Mouse (Mus musculus): ENCODE data around the gene Rin1. TPM values are rescaled to one million over a fixed set of nuclear protein-coding genes. Genes with fewer than 3 reads are reported as not detected.
A peak's percentile ranks its signal among the peaks of the same experiment; 100 is the strongest.

The Rin1 gene
- polyA plus RNA-seq, 1 experiment from 2014 or later = 4.8 TPM

GRCm38 (mm10) chr19:5069978-5070377 lies 19.7 kb downstream of the Rin1 start:
- ATAC-seq (ENCODE audit: low FRiP score, low TSS enrichment) = no peak
- Histone ChIP-seq H3K9ac (ENCODE audit: low read depth, low read length) (peak overlapping the region; percentile 51; the same call in 1 of the 2 replicates), H3K9me3 (ENCODE audit: control insufficient read depth, low read length) (no peaks in the 10 kb centered on the region), H3K4me3 (ENCODE audit: low read length) (peak overlapping the region; percentile 46), H3K27me3 (ENCODE audit: control insufficient read depth, insufficient read depth, low read length) (peaks cover 9% of the 10 kb centered on the region), H3K36me3 (ENCODE audit: control insufficient read depth, insufficient read depth, low read length) (no peaks in the 10 kb centered on the region), H3K4me2 (replicated peaks; ENCODE audit: low read depth, low read length) (peak overlapping the region; percentile 52), H3K4me1 (ENCODE audit: control insufficient read depth, insufficient read depth, low read length) (peaks cover 45% of the 10 kb centered on the region), H3K27ac (ENCODE audit: low read depth, low read length) (peak overlapping the region; percentile 42; the same call in 1 of the 2 replicates)
- WGBS = 82% methylated on average over 7 of the region's 7 CpGs

DNA sequence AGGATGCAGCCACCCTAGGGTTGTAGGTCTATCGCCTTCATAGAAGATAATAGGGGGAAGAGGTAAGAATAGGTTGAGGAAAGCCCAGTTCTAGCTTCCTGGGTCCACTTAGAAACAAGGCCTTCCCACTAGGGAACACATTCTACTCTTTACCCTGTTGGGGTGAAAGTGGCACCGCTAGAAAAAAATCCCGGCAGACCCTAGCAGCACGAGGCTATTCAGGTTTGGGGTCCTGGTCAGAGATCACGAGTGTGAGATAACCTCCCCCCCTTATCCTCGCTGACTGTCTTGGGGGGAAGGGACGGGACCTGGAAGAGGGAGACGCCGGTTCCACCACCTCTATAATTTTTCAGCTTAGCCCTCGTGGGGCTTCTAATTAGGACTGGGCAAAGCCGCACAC lies 20.8 kb downstream of the Rin1 start:
- Histone ChIP-seq H3K9ac (ENCODE audit: low read depth, low read length) (peak overlapping the region; percentile 51), H3K4me2 (replicated peaks; ENCODE audit: low read depth, low read length) (peak overlapping the region; percentile 52), H3K36me3 (ENCODE audit: control insufficient read depth, insufficient read depth, low read length) (no peaks in the 10 kb centered on the region), H3K9me3 (ENCODE audit: control insufficient read depth, low read length) (no peaks in the 10 kb centered on the region), H3K4me3 (ENCODE audit: low read length) (peak overlapping the region; percentile 46), H3K27me3 (ENCODE audit: control insufficient read depth, insufficient read depth, low read length) (peaks cover 12% of the 10 kb centered on the region), H3K27ac (ENCODE audit: low read depth, low read length) (peak overlapping the region; percentile 82), H3K4me1 (ENCODE audit: control insufficient read depth, insufficient read depth, low read length) (peaks cover 37% of the 10 kb centered on the region)
- WGBS = 12% methylated on average over 11 of the region's 11 CpGs
- ATAC-seq (ENCODE audit: low FRiP score, low TSS enrichment) = no peak

DNA sequence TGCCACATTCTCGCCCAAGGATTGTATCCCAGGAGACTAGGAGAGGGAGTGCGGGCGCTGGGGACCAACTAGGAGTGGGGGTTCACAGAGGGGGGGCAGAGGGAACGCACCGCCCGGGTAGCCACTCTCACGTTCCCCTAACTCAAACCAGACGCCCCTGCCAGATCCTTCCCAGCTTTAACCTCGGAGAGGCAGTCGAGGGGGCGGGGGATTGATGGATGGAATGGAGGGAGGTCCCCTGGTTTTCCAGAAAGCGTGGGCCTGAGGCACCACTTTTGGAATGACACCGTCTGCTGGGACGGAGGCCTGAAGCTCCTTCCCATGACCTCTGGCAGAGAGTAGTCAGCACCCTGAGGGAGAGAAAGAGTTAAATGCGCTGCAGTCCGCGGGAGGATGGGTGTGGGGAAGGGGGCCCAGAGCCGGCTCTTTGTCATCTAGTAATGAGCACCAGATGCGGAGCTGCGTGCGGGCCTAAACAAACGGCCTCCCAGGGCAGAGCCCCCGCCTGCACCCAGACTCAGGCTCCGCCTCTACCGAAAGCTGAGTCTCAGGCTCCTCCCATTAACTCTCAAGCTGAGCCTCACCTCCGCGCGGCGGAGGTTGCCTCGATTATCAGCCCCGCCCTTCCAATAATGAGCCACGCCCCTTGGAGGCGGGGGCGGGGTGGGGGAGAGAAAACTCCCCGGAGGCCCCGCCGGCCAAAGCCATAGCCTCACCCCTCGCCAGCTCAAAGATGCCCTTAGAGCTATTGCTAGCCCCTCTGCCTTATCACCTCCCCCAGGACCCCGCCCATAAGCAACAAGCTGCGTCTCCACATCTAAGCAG lies 21.5 kb downstream of the Rin1 start:
- no peaks in the 10 kb centered on the region for H3K36me3 ChIP-seq (ENCODE audit: control insufficient read depth, insufficient read depth, low read length)
- H3K9ac ChIP-seq (ENCODE audit: low read depth, low read length) = peak overlapping the region; percentile 51
- peaks cover 37% of the 10 kb centered on the region for H3K4me1 ChIP-seq (ENCODE audit: control insufficient read depth, insufficient read depth, low read length)
- no peaks in the 10 kb centered on the region for H3K9me3 ChIP-seq (ENCODE audit: control insufficient read depth, low read length)
- peak overlapping the region; percentile 82 for H3K27ac ChIP-seq (ENCODE audit: low read depth, low read length)
- H3K27me3 ChIP-seq (ENCODE audit: control insufficient read depth, insufficient read depth, low read length) = peaks cover 12% of the 10 kb centered on the region
- peak; percentile 84 for ATAC-seq (ENCODE audit: low FRiP score, low TSS enrichment)
- peak overlapping the region; percentile 52 for H3K4me2 ChIP-seq (replicated peaks; ENCODE audit: low read depth, low read length)
- 2% methylated on average over 40 of the region's 40 CpGs for WGBS
- H3K4me3 ChIP-seq (ENCODE audit: low read length) = peak overlapping the region; percentile 46

GRCm38 (mm10) chr19:5072389-5073019 lies 22.2 kb downstream of the Rin1 start:
- WGBS = 2% methylated on average over 20 of the region's 20 CpGs
- ATAC-seq (ENCODE audit: low FRiP score, low TSS enrichment) = peak; percentile 24

GRCm38 (mm10) chr19:5073028-5073427 lies 22.7 kb downstream of the Rin1 start:
- H3K4me3 ChIP-seq (ENCODE audit: low read length) = peak overlapping the region; percentile 46
- no peaks in the 10 kb centered on the region for H3K36me3 ChIP-seq (ENCODE audit: control insufficient read depth, insufficient read depth, low read length)
- ATAC-seq (ENCODE audit: low FRiP score, low TSS enrichment) = peak; percentile 21; the same call in 1 of the 2 replicates
- H3K9ac ChIP-seq (ENCODE audit: low read depth, low read length) = no peak overlapping the region; the same call in 1 of the 2 replicates
- H3K27ac ChIP-seq (ENCODE audit: low read depth, low read length) = peak overlapping the region; percentile 64
- H3K9me3 ChIP-seq (ENCODE audit: control insufficient read depth, low read length) = no peaks in the 10 kb centered on the region
- peak overlapping the region; percentile 52 for H3K4me2 ChIP-seq (replicated peaks; ENCODE audit: low read depth, low read length)
- peaks cover 12% of the 10 kb centered on the region for H3K27me3 ChIP-seq (ENCODE audit: control insufficient read depth, insufficient read depth, low read length)
- peaks cover 26% of the 10 kb centered on the region for H3K4me1 ChIP-seq (ENCODE audit: control insufficient read depth, insufficient read depth, low read length)
- whole genome bisulfite sequencing = 1% methylated on average over 15 of the region's 15 CpGs

More at GRCm38 (mm10) chr19:5072389-5073019, 22.2 kb downstream of the Rin1 start:
- Histone ChIP-seq H3K36me3 (ENCODE audit: control insufficient read depth, insufficient read depth, low read length) (no peaks in the 10 kb centered on the region), H3K4me3 (ENCODE audit: low read length) (peak overlapping the region; percentile 46), H3K4me2 (replicated peaks; ENCODE audit: low read depth, low read length) (peak overlapping the region; percentile 52), H3K9ac (ENCODE audit: low read depth, low read length) (peak overlapping the region; percentile 51; the same call in 1 of the 2 replicates), H3K27ac (ENCODE audit: low read depth, low read length) (peak overlapping the region; percentile 64), H3K27me3 (ENCODE audit: control insufficient read depth, insufficient read depth, low read length) (peaks cover 12% of the 10 kb centered on the region), H3K9me3 (ENCODE audit: control insufficient read depth, low read length) (no peaks in the 10 kb centered on the region), H3K4me1 (ENCODE audit: control insufficient read depth, insufficient read depth, low read length) (peaks cover 29% of the 10 kb centered on the region)

GRCm38 (mm10) chr19:5073518-5073917 lies 23.2 kb downstream of the Rin1 start:
- Histone ChIP-seq H3K9me3 (ENCODE audit: control insufficient read depth, low read length) (no peaks in the 10 kb centered on the region), H3K36me3 (ENCODE audit: control insufficient read depth, insufficient read depth, low read length) (no peaks in the 10 kb centered on the region), H3K27ac (ENCODE audit: low read depth, low read length) (no peak overlapping the region), H3K4me3 (ENCODE audit: low read length) (no peak overlapping the region), H3K9ac (ENCODE audit: low read depth, low read length) (0 out of 2 replicates have a peak overlapping the region, but pooled peaks have one; percentile 14), H3K27me3 (ENCODE audit: control insufficient read depth, insufficient read depth, low read length) (peaks cover 8% of the 10 kb centered on the region), H3K4me2 (replicated peaks; ENCODE audit: low read depth, low read length) (no peak overlapping the region), H3K4me1 (ENCODE audit: control insufficient read depth, insufficient read depth, low read length) (peaks cover 22% of the 10 kb centered on the region)
- no peak for ATAC-seq (ENCODE audit: low FRiP score, low TSS enrichment)
- 38% methylated on average over 5 of the region's 5 CpGs for WGBS

GRCm38 (mm10) chr19:5079279-5079678 lies 29.0 kb downstream of the Rin1 start:
- Histone ChIP-seq H3K27ac (ENCODE audit: low read depth, low read length) (no peak overlapping the region), H3K4me2 (replicated peaks; ENCODE audit: low read depth, low read length) (no peak overlapping the region), H3K4me3 (ENCODE audit: low read length) (no peak overlapping the region), H3K4me1 (ENCODE audit: control insufficient read depth, insufficient read depth, low read length) (no peaks in the 10 kb centered on the region), H3K9me3 (ENCODE audit: control insufficient read depth, low read length) (no peaks in the 10 kb centered on the region), H3K27me3 (ENCODE audit: control insufficient read depth, insufficient read depth, low read length) (peaks cover 49% of the 10 kb centered on the region), H3K36me3 (ENCODE audit: control insufficient read depth, insufficient read depth, low read length) (no peaks in the 10 kb centered on the region), H3K9ac (ENCODE audit: low read depth, low read length) (no peak overlapping the region)
- WGBS = 100% methylated on average over 1 of the region's 1 CpGs
- ATAC-seq (ENCODE audit: low FRiP score, low TSS enrichment) = no peak

GRCm38 (mm10) chr19:5082005-5082404 lies 31.7 kb downstream of the Rin1 start:
- H3K27ac ChIP-seq (ENCODE audit: low read depth, low read length) = no peak overlapping the region
- 0 out of 2 replicates have a peak, but pooled peaks cover 3% of the 10 kb centered on the region for H3K4me1 ChIP-seq (ENCODE audit: control insufficient read depth, insufficient read depth, low read length)
- no peak overlapping the region for H3K9ac ChIP-seq (ENCODE audit: low read depth, low read length)
- peaks cover 67% of the 10 kb centered on the region for H3K27me3 ChIP-seq (ENCODE audit: control insufficient read depth, insufficient read depth, low read length)
- H3K36me3 ChIP-seq (ENCODE audit: control insufficient read depth, insufficient read depth, low read length) = no peaks in the 10 kb centered on the region
- ATAC-seq (ENCODE audit: low FRiP score, low TSS enrichment) = no peak
- 72% methylated on average over 15 of the region's 18 CpGs for WGBS
- H3K4me2 ChIP-seq (replicated peaks; ENCODE audit: low read depth, low read length) = no peak overlapping the region
- H3K4me3 ChIP-seq (ENCODE audit: low read length) = no peak overlapping the region
- H3K9me3 ChIP-seq (ENCODE audit: control insufficient read depth, low read length) = no peaks in the 10 kb centered on the region

DNA sequence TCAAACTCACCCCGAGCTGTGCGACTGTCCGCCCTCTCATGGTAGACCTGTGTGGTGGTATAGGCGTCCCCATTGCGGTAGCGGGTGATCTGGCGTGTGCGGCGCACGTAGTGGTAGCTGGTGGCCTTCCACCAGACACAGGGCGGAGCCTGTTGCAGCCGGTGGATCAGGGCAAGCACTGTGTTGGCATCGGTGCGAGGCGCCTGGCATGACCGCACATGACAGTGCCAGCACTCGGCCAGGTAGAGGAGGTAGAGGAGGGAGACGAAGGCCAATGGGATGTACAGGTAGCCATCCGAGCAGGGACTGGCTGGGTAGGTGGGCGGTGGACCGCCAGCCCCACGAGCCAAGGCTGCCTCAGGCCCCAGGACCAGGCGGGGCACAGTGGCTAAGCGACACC lies 32.3 kb downstream of the Rin1 start:
- H3K36me3 ChIP-seq (ENCODE audit: control insufficient read depth, insufficient read depth, low read length) = no peaks in the 10 kb centered on the region
- H3K9ac ChIP-seq (ENCODE audit: low read depth, low read length) = no peak overlapping the region
- peaks cover 67% of the 10 kb centered on the region for H3K27me3 ChIP-seq (ENCODE audit: control insufficient read depth, insufficient read depth, low read length)
- no peaks in the 10 kb centered on the region for H3K9me3 ChIP-seq (ENCODE audit: control insufficient read depth, low read length)
- H3K4me2 ChIP-seq (replicated peaks; ENCODE audit: low read depth, low read length) = no peak overlapping the region
- H3K4me3 ChIP-seq (ENCODE audit: low read length) = no peak overlapping the region
- 66% methylated on average over 24 of the region's 24 CpGs for WGBS
- ATAC-seq (ENCODE audit: low FRiP score, low TSS enrichment) = no peak
- 0 out of 2 replicates have a peak, but pooled peaks cover 7% of the 10 kb centered on the region for H3K4me1 ChIP-seq (ENCODE audit: control insufficient read depth, insufficient read depth, low read length)
- no peak overlapping the region for H3K27ac ChIP-seq (ENCODE audit: low read depth, low read length)

All from kidney, embryonic 14.5 days (tissue).